Mouse (Mus musculus): ENCODE results near the gene Poln. TPM values are rescaled to one million over a fixed set of nuclear protein-coding genes. Genes with fewer than 3 reads are reported as not detected.

Poln gene
- polyA plus RNA-seq, 1 experiment from 2014 or later = 0.34 TPM

GRCm38 (mm10) chr5:34030101-34030500 lies 139.1 kb downstream of the Poln start:
- no peaks in the 10 kb centered on the region for H3K9me3 ChIP-seq (replicated peaks)
- no peak overlapping the region for H3K4me3 ChIP-seq (replicated peaks)
- H3K4me1 ChIP-seq = no peaks in the 10 kb centered on the region
- H3K9ac ChIP-seq = no peak overlapping the region
- ATAC-seq (replicated peaks; ENCODE audit: low FRiP score) = no peak
- 66% methylated on average over 4 of the region's 4 CpGs for WGBS
- no peaks in the 10 kb centered on the region for H3K36me3 ChIP-seq
- no peaks in the 10 kb centered on the region for H3K27me3 ChIP-seq
- no peak overlapping the region for H3K4me2 ChIP-seq
- H3K27ac ChIP-seq = no peak overlapping the region

- no peak overlapping the region for H3K4me3 ChIP-seq (replicated peaks)
- no peaks in the 10 kb centered on the region for H3K27me3 ChIP-seq
- no peak overlapping the region for H3K4me2 ChIP-seq
- no peak overlapping the region for H3K27ac ChIP-seq
- no peak for ATAC-seq (replicated peaks; ENCODE audit: low FRiP score)
- WGBS = 81% methylated on average over 4 of the region's 4 CpGs
- H3K9ac ChIP-seq = no peak overlapping the region
- H3K9me3 ChIP-seq (replicated peaks) = no peaks in the 10 kb centered on the region
- no peaks in the 10 kb centered on the region for H3K36me3 ChIP-seq
- H3K4me1 ChIP-seq = no peaks in the 10 kb centered on the region
Measured at GRCm38 (mm10) chr5:34018968-34019367, 150.3 kb downstream of the Poln start.

GRCm38 (mm10) chr5:34014652-34015051 lies 154.6 kb downstream of the Poln start:
- 51% methylated on average over 1 of the region's 1 CpGs for WGBS
- H3K36me3 ChIP-seq = no peaks in the 10 kb centered on the region

GRCm38 (mm10) chr5:34007392-34007941 lies 161.8 kb downstream of the Poln start:
- Histone ChIP-seq H3K9me3 (replicated peaks) (no peaks in the 10 kb centered on the region), H3K4me3 (replicated peaks) (no peak overlapping the region), H3K27ac (no peak overlapping the region), H3K4me2 (no peak overlapping the region), H3K9ac (no peak overlapping the region), H3K4me1 (no peaks in the 10 kb centered on the region), H3K27me3 (no peaks in the 10 kb centered on the region), H3K36me3 (no peaks in the 10 kb centered on the region)
- 80% methylated on average over 4 of the region's 4 CpGs for WGBS
- no peak for ATAC-seq (replicated peaks; ENCODE audit: low FRiP score)

More at GRCm38 (mm10) chr5:34014652-34015051, 154.6 kb downstream of the Poln start:
- no peak for ATAC-seq (replicated peaks; ENCODE audit: low FRiP score)
- Histone ChIP-seq H3K27me3 (no peaks in the 10 kb centered on the region), H3K4me2 (no peak overlapping the region), H3K27ac (no peak overlapping the region), H3K4me3 (replicated peaks) (no peak overlapping the region), H3K9ac (no peak overlapping the region), H3K9me3 (replicated peaks) (no peaks in the 10 kb centered on the region), H3K4me1 (no peaks in the 10 kb centered on the region)

GRCm38 (mm10) chr5:34006832-34007231 lies 162.4 kb downstream of the Poln start:
- Histone ChIP-seq H3K9ac (no peak overlapping the region), H3K4me3 (replicated peaks) (no peak overlapping the region), H3K27me3 (no peaks in the 10 kb centered on the region), H3K27ac (no peak overlapping the region), H3K4me2 (no peak overlapping the region), H3K4me1 (no peaks in the 10 kb centered on the region), H3K36me3 (no peaks in the 10 kb centered on the region), H3K9me3 (replicated peaks) (no peaks in the 10 kb centered on the region)
- no peak for ATAC-seq (replicated peaks; ENCODE audit: low FRiP score)
- 82% methylated on average over 4 of the region's 4 CpGs for WGBS

GRCm38 (mm10) chr5:34004618-34005017 lies 164.6 kb downstream of the Poln start:
- Histone ChIP-seq H3K4me2 (no peak overlapping the region), H3K4me3 (replicated peaks) (no peak overlapping the region), H3K27me3 (peaks cover 8% of the 10 kb centered on the region), H3K9ac (no peak overlapping the region), H3K36me3 (no peaks in the 10 kb centered on the region), H3K27ac (no peak overlapping the region), H3K9me3 (replicated peaks) (no peaks in the 10 kb centered on the region), H3K4me1 (no peaks in the 10 kb centered on the region)
- ATAC-seq (replicated peaks; ENCODE audit: low FRiP score) = no peak
- WGBS = 78% methylated on average over 5 of the region's 5 CpGs

GRCm38 (mm10) chr5:34002636-34003035 lies 166.6 kb downstream of the Poln start:
- ATAC-seq (replicated peaks; ENCODE audit: low FRiP score) = no peak
- H3K27ac ChIP-seq = no peak overlapping the region
- no peak overlapping the region for H3K9ac ChIP-seq
- 81% methylated on average over 4 of the region's 4 CpGs for WGBS
- no peaks in the 10 kb centered on the region for H3K9me3 ChIP-seq (replicated peaks)
- H3K36me3 ChIP-seq = no peaks in the 10 kb centered on the region
- peaks cover 4% of the 10 kb centered on the region for H3K4me1 ChIP-seq
- H3K4me3 ChIP-seq (replicated peaks) = no peak overlapping the region
- H3K27me3 ChIP-seq = peaks cover 27% of the 10 kb centered on the region
- H3K4me2 ChIP-seq = no peak overlapping the region

GRCm38 (mm10) chr5:34001401-34001800 lies 167.8 kb downstream of the Poln start:
- H3K4me3 ChIP-seq (replicated peaks) = no peak overlapping the region
- WGBS = 100% methylated on average over 1 of the region's 1 CpGs
- H3K27ac ChIP-seq = no peak overlapping the region
- peaks cover 16% of the 10 kb centered on the region for H3K4me1 ChIP-seq
- peaks cover 40% of the 10 kb centered on the region for H3K27me3 ChIP-seq
- H3K36me3 ChIP-seq = no peaks in the 10 kb centered on the region
- no peaks in the 10 kb centered on the region for H3K9me3 ChIP-seq (replicated peaks)
- ATAC-seq (replicated peaks; ENCODE audit: low FRiP score) = no peak; the same call in 1 of the 2 replicates
- no peak overlapping the region for H3K4me2 ChIP-seq
- no peak overlapping the region for H3K9ac ChIP-seq

- Histone ChIP-seq H3K9ac (no peak overlapping the region), H3K9me3 (replicated peaks) (no peaks in the 10 kb centered on the region), H3K27me3 (peaks cover 46% of the 10 kb centered on the region), H3K27ac (no peak overlapping the region), H3K4me3 (replicated peaks) (no peak overlapping the region), H3K36me3 (no peaks in the 10 kb centered on the region), H3K4me2 (no peak overlapping the region), H3K4me1 (peaks cover 22% of the 10 kb centered on the region)
- 96% methylated on average over 25 of the region's 25 CpGs for WGBS
- ATAC-seq (replicated peaks; ENCODE audit: low FRiP score) = no peak
Measured at GRCm38 (mm10) chr5:34000809-34001208, 168.4 kb downstream of the Poln start.

- no peak overlapping the region for H3K4me2 ChIP-seq
- peaks cover 58% of the 10 kb centered on the region for H3K27me3 ChIP-seq
- peaks cover 31% of the 10 kb centered on the region for H3K4me1 ChIP-seq
- no peaks in the 10 kb centered on the region for H3K36me3 ChIP-seq
- no peak overlapping the region for H3K27ac ChIP-seq
- ATAC-seq (replicated peaks; ENCODE audit: low FRiP score) = no peak
- H3K4me3 ChIP-seq (replicated peaks) = no peak overlapping the region
- 67% methylated on average over 6 of the region's 6 CpGs for WGBS
- H3K9ac ChIP-seq = no peak overlapping the region
- no peaks in the 10 kb centered on the region for H3K9me3 ChIP-seq (replicated peaks)
Measured at GRCm38 (mm10) chr5:33999466-34000090, 169.7 kb downstream of the Poln start.

- WGBS = 88% methylated on average over 3 of the region's 3 CpGs
- no peak overlapping the region for H3K9ac ChIP-seq
- no peak for ATAC-seq (replicated peaks; ENCODE audit: low FRiP score)
- H3K36me3 ChIP-seq = no peaks in the 10 kb centered on the region
- no peak overlapping the region for H3K4me3 ChIP-seq (replicated peaks)
- no peaks in the 10 kb centered on the region for H3K9me3 ChIP-seq (replicated peaks)
- no peak overlapping the region for H3K27ac ChIP-seq
- peaks cover 66% of the 10 kb centered on the region for H3K27me3 ChIP-seq
- H3K4me1 ChIP-seq = peaks cover 31% of the 10 kb centered on the region
- H3K4me2 ChIP-seq = no peak overlapping the region
Measured at GRCm38 (mm10) chr5:33998505-33998877, 170.8 kb downstream of the Poln start.

GRCm38 (mm10) chr5:33997829-33998504 lies 171.3 kb downstream of the Poln start:
- no peak for ATAC-seq (replicated peaks; ENCODE audit: low FRiP score)
- peaks cover 66% of the 10 kb centered on the region for H3K27me3 ChIP-seq
- peaks cover 31% of the 10 kb centered on the region for H3K4me1 ChIP-seq
- no peaks in the 10 kb centered on the region for H3K36me3 ChIP-seq
- H3K9ac ChIP-seq = no peak overlapping the region
- WGBS = 72% methylated on average over 20 of the region's 20 CpGs
- no peak overlapping the region for H3K27ac ChIP-seq
- peak overlapping the region; percentile 100 for H3K4me2 ChIP-seq
- no peaks in the 10 kb centered on the region for H3K9me3 ChIP-seq (replicated peaks)
- peak overlapping the region; percentile 55 for H3K4me3 ChIP-seq (replicated peaks)

Measured in kidney, embryonic 15.5 days (tissue).